Mouse (Mus musculus) monocyte, adult 2 months (primary cell): Measurements from ENCODE around the gene Sirt7.

Source experiments
- DNase-seq, 2 experiments: peaks; one replicate each; pipeline ENCODE4 v3.0.0; 2022; ENCODE audit warnings: low spot score in 2 of 2, low read depth in 1 of 2

The Sirt7 gene

DNA sequence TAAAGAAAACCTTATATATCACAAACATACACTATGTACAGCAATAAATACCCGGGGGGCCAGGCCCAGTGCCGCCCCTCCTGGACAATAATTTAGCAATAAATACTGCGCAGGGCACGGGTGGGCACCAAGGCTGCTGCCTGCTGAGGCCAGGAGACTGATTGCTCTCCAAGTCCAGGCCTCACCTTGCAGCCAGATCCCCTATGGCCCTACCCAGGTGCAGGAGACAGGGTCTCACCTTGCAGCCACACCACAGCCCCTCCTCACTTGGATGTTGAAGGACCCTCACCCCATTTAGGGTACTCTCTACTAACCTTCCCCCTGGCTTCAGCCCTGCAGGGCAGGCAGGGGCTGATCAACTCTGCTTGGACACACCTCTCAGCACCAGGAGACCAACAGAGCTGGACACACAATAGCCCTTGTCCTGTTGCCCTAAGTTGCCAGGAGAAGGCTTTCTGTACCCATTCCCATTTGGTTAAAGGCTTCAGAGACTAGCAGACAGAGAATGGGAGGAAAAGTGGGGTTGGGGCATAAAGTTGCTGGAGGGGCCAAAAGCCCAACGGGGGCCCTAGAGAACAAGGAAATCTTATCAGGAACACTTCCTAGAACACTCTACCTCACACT, at the start of gene Sirt7:
TSS of gene Sirt7 (minus strand) at position 89 of the 624 bp plus-strand sequence.
- no peak for DNase-seq

DNA sequence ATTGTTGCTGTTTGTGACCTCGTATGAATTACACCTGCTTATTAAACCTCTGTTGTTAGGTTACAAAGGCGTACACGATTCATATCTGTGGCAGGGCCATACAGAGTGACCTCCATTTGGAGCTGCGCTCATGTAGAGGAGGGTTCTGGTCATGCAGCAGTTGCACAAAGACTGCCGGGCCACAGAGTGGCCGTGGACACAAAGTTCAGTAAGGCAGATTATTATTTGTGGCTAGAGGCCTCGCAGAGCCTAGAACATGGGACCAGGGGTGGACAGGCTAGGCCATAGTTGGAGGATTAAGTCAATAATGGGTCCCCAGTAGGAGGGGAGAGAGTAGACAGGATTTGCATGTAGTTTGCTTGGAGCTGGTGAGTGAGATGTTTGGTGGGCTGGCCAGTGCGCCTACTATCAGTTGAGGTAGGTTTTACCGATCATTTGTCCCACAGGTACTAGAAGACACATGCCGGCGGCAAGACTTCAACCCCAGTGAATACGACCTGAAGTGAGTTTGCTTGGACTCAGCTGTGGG, 48.6 kb upstream of the Sirt7 start:
- no peak for DNase-seq

DNA sequence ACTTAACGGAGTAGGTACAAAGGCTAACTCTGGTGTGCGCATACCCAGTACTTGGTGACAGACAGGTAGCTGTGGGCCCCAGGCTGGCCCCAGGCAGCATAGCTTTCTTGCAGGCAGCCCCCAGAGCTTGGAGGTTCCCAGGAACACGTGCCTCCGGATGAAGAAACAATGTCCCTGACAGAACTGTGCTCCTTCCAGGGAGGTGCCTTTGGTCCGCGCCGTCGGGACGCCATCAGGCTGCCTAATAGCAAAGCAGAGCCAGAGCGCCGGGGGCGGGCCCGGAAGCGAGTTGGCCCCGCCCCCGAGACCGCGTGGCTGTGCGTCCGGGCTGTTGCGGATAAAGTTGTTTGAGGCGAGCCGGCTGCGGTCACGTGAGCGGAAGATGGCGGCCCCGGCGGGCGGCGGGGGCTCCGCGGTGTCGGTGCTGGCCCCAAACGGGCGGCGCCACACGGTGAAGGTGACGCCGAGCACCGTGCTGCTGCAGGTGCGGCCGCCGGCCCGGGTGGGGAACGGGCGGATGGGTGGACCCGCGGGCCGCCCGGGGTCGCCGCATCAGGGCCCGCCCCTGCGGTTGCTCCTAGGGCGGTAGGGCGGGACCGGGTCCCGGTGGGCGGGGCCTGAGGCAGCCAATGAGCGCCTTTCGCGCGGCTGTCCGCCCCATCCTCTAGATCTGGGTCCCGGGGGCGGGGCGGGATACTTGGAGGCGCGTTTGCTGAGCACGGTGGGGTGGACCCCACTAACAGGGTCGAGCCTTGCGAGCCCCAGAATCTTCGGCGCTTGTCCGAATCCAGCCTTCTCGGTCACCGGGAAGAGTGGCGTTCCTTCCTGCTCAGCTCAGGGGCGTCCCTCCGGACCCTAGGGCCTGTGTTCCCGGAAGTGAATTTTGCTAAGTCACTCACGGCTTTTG, 47.9 kb upstream of the Sirt7 start, which contains the start of gene Aspscr1:
TSS of gene Aspscr1 (plus strand) at position 287 of the 907 bp plus-strand sequence.
- peak; percentile 85 to 90 for DNase-seq

DNA sequence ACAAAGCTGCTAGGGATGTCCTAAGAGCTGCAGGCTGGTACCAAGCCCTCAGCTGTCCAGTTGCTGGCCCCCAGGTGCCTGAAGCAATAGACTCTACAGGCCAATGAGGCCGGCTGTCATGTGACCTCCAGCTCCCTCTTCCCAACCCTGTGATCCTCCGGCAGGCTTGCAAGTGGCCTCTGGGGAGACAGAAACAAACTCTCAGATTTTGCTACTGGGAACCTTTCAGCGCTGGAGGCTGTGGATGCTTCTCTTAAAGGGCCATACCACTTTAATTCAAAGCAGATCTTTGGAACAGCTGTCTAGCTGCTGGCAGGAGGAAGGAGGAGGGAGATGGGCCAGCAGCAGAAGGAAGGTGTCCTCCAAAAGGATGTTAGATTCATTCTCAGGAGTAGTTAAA, 41.6 kb upstream of the Sirt7 start:
- no peak for DNase-seq

DNA sequence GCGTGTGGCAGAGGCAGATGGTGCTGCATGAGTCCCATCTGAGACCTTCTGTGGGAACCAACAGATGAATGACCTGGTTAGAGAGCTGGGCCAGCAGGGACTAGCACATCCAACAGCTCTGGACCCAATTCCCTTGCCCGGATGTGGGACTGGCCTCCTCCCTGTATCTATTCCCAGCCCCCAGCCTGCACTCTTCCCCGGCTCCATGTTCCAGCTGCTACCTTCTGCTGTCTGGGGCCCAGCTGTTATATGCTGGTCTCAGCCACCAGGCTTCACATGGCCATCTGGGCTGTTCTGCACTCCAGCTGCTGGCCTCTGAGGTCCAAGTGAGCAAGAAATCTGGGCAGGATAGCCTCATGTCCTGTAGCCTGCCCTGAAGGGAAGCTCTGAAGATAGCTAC, 40.4 kb upstream of the Sirt7 start:
- no peak for DNase-seq

DNA sequence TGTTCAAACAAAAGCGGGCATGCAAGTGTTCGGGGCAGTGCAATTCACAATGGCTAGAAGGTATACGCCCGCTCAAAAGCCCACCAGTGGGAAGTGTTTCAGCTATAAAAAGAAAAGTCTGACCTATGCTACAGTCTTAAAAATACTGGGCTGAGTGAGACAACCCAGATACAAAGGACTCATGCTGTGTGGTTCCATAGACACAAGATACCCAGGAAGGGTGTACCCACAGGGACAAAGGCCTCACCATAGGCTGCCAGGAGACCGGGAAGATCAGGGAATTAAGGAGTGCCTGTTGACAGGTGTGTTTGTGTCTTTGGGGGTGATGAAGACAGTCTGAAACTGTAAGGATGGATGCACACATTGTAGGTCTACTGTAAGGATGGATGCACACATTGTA, 38.7 kb upstream of the Sirt7 start:
- no peak for DNase-seq

DNA sequence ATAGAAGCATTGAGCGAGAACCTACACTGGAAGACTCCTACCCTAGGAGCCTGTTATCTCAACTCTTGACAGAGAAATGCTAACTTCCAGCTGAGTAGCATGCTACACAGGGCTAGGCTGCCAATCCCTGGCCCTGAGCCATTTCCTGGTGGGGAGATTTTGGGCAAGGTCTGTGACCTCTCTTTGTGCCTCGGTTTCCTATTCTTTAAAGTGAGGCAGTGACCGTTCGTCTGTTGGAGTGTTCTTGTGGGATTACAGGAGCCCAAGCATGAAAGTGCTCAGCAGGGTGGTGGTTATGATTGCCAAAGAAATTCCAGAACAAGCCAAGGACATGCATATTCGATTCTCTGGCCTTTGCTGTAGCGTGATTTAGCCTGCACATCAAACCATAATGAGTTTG, 37.7 kb upstream of the Sirt7 start:
- DNase-seq: no peak

DNA sequence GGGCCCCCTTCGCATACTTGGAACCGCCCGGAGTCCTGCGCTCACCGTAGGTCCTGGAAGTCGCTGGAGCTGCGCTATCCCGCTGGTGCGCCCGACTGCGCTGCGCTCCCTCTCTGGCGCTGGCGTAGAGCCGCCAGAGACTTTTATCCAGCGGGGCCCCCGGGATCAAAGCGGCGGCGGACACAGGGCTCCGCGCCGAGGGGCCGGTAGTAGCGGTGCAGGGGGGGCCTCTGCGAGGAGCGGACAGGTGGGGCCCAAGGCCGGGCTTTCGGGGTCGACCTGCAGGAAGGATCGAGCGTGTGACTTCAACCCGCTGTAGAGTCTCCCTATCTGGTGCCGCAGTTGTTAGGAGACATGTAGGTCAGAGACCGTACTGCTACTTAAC, 36.0 kb upstream of the Sirt7 start, which contains the start of gene Notum:
TSS of gene Notum (minus strand) at position 100 of the 385 bp plus-strand sequence.
- no peak for DNase-seq

DNA sequence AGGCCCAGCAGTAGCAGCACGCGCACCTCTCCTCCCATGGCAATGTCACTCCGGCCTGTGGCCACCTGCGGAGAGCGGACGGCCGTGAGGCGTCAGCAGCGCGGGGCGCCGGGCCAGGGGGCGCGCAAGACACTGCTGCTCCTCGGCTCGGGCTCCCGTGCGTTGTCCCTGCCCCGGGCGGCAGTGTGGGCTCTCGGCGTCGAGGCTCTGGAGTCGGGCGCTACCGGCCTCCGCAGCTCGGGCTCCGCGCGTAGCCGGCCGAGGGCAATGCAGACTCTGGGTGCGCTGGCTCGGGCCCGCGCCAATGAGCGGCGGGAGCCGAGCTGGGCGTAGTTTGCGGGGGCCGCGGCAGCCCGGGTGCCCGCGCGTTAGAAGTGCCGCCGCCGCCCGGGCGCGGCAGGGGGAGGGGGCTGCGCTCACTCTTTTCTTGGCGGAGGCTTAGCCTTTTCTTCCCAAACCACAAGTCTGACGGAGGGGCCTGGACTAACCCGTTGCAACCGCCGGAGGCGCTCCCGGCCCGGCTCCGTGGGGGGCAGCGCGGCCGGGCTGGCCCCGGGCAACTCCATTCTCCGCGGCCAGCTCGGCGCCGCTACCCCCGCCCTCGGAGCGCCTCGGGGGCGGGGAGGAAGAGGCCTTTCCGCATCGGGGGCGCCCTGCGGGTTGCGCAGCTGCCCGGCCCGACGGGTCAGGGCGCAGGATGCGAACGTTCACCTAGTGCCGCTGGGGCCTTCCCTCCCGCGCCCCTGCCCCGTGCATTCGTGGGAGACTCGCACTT, 35.4 kb upstream of the Sirt7 start:
- DNase-seq: no peak

DNA sequence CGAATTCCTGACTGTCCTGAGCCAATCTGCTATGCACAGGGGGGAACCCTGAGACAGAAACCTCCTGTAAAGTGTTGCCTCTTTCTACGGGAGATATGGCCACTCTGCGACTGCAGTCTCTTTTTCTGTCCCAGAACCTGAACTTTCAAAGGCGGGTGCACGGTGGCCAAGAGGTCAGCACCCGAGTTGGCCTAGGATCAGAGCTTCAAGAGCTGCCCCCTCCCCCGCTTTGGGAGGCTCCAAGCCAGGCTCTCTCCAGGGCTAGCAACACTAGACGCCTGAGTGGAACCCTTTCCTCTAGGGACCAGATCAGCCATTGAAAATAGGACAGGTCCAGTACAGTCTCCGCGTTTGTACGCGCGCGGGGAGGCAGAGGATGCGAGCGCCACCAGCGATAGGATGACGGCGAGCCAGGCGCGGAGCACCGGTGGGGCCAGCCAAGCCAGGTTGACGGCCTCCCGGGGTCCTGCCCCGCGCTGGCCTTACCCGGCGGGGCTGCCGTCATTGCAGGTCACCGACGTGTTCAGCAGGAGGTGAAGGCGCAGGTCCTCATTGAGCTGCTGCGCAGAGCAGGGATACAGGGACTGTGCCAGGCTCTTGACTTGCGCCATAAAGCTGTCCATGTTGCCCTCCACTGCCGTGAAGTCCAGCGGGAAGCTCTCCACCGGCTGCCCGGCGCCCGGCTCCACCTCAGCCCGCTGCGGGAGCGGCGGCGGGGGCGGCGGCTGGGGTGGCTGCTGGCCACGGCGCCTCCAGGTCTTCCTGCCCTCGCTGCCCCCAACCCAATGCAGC, 34.7 kb upstream of the Sirt7 start:
- no peak for DNase-seq

DNA sequence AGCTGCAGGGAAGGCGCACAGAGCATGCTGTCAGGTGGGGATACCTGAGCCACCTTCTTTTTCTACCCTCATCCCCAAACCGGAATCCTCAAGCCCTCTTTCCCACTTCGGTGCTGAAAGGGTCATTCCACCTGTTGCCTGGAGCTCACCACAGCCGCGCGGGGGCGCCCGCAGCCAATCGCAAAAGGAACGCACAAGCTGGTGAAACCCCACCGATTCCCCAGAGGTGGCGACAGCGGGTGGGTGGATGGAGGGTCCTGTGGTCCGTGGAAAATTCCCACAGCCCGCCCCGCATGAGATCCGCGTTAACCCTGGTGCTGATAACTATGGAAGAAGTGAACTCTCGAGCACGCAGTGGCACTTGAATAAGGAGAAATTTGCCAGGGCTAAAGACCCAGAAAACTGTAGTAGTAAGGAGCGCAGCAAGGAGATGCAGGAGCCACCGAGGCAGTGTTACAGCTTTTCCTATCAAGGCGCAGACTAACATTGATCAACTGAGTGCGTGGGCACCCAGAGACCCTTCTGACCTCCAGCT, 33.9 kb upstream of the Sirt7 start:
- DNase-seq: peak in 1 of 2 experiments; percentile 47

DNA sequence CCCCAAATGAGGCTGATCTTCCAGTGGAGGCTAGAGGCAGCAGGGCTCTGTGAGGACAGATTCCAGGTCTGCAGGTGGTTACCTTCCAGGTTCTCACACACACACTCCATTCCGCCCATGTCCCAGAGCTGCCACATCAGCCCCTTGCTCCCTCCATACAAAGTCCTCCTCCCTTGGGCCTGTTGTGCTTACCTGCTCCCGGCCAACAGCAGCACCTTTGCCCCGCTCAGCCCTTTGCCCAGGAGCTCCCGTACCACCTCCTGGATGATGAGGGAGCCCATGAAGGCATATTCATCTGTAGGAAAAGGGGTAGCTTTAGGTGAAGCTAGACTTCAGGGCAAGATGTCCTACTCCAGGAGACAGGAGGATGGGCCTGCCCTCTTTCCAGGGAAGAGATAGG, 32.3 kb upstream of the Sirt7 start:
- no peak for DNase-seq

DNA sequence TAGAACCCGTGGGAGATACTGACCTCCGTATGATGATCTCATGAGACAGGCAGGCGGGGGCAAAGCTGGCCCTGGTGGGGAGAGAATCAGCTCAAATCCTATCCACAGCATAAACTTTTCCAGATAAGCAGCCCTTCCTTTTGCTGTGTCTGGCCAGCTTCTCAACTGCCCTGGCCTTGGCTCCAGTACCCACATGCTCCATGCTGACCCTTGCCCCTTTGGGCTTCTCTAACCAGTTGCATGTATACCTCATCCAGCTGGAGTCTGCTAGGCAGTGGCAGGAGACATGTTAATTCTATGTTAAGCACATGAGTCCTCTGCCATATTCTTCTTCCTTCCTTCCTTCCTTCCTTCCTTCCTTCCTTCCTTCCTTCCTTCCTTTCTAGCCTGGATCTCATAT, 29.7 kb upstream of the Sirt7 start:
- DNase-seq: no peak

DNA sequence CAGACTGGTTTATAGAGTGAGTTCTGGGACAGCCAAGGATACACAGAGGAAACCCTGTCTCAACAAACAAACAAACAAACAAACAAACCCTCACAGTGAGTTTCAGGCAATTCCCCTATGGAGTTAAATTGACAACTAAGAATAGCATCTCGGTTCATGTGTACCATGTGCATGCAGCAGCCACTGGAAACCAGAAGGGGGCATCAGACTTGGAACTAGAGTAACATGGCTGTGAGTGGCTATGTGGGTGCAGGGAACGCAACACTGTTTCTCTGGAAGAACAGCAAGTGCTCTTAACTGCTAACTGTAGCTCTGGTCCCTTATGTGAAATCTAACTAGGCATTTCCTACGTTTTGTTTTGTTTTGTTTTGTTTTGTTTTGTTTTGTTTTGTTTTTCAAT, 26.8 kb upstream of the Sirt7 start:
- DNase-seq: no peak

DNA sequence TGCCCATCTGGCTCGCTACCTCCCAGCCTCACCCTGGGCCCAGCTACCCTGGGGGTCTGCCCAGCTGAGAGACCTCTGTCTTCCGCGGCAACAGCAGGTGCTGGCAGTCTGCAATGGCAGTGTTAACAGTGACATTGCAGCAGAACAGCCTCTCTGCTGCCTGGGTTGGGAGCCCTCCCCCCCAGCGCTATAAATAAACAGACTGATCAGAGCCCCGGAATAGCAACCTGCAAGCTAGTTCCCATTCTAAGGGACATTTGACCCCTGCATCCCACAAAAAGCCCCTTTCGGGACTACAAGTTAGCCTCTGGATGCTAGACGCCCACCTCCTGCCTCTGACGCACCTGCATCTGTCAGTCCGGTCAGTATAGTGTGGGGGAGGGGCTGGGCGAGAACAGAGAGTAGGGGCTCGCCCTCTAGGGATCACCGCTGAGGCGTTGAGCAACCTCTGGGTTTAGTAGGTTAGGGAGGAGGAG, 23.0 kb upstream of the Sirt7 start, which contains the start of gene Myadml2:
TSS of gene Myadml2 (minus strand) at position 158 of the 476 bp plus-strand sequence.
- DNase-seq: no peak

DNA sequence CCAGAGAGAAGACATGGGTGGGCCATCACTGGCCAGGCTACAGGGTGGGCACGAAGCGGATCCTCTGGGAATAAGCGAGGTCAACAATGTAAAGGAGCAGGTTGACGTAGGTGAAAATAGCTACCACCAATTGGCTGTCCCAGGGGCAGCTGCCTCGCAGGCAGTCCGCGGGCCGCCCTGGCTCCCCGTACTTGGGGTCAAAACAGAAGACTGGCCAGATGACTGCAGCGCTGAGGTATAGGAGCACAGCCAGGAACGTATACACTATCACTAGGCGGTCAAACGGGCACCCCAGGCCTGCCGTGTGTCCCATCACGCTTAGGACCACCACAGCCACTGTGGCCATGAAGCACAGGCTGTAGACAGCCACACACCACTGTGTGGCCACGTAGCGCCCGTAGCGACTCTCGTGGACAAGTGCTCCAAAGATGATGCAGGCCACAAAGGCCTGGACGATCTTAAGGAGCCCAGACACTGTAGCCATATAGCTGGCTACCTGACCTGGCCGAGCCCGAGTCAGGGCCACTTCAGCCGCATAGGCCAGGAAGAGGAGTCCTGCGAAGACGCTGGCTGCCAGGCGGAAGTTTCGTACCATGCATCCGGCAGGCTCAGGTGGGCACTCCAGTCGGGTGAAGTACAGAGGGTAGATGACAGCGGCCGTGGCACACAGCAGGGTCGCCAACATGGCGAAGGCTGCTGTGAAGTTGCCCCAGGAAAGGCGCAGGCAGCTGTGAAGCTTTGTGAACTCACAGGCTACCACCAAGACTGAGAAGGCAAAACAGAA, 22.2 kb upstream of the Sirt7 start:
- no peak for DNase-seq

DNA sequence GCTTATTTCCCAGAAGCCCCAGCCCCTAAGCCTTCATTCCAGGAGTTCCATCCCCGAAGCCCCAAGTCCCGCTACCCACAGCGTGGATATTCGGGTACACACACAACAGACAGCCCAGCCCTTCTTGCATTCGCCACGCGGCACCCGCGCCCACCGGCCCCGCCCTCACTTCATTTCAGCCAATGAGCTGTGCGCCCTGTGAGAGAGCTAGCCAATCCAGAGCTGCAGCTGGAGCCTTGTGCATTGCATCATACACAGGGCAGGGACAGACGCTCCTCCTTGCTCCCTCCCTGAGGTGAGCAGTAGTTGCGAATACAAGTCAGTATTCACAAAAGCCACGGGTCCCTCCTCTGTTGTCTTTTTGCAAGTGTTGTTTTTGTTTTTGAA, 18.6 kb upstream of the Sirt7 start, which contains the start of gene Pycr1:
TSS of gene Pycr1 (minus strand) at position 169 of the 387 bp plus-strand sequence.
- peak; percentile 67 to 78 for DNase-seq

DNA sequence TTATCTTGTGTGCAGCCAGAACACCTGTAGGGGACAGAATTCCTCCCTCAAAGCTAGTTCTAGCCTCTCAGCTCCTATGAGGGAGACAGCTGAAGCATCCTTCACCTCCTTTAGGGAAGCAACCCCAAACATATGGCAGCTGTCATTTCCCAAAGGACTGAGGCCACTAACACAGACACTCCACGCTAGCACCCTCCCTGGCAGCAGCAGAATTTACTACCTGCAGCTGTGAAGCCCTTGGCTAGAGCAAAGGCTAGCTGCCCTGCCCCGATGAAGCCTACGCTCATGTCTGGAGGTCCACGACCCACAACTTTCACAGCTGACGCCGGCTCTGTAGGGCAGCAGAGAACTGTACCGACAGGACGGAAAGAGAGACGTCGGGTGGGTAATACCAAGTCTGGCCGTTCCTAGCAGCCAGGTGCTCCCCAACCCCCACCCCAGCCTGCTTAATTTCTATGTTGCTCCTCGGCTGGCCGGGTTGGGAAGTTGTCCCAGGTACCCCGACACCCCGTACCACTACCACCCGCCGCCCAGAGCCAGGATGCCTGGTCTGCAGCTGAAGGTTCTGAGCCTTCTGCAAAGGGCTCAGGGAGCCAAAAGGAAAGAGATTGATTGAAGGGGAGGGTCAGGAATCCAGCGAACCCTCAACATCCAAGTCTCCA, 18.0 kb upstream of the Sirt7 start:
- no peak for DNase-seq

DNA sequence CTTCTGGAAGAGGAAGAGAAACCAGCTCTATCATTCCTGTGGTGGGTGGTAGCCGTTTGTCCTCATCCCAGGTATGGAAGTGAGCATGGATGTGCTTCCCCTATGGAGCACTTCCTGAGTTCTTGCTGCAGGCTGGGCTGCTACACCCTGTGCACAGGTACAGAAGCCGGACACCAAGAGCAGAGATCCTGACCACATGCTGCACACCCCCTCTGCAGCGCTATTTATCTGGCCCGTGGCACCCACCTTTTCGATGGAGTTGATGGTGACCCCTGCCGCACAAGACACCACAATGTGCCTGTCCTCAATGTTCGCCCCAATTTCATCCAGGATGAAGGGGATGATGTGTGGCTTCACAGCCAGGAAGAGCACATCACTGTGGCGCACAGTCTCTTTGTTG, 16.8 kb upstream of the Sirt7 start:
- no peak for DNase-seq
